Mouse (Mus musculus): ENCODE results near the gene Ephb1. TPM values are rescaled to one million over a fixed set of nuclear protein-coding genes. Genes with fewer than 3 reads are reported as not detected.

Gene Ephb1
- polyA plus RNA-seq, 1 experiment: not detected

DNA sequence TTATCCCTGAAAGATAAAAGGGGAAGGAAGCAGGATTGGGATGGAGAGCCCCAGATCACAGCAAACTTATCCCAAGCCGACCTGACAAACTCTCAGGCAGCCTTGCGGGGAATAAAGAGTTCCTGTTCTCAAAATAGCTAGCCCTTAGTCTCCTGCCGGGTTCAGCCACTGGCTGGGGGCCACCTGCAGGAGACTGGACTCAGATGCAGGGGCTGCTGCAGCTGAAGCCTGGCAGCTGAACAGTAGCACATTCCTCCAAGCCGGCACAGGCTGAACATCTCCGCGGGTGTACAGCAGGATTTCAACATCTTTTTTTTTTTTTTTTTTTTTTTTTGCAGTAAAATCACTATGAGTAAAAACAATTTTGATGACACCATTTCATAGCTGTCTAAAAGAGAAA lies 382.7 kb downstream of the Ephb1 start:
- no peak for TF ChIP-seq CTCF (IDR thresholded peaks at IDR 0.05; ENCODE audit: low read depth, low read length)
- TF ChIP-seq POLR2A (IDR thresholded peaks at IDR 0.05; ENCODE audit: borderline replicate concordance, low read depth, low read length): no peak

DNA sequence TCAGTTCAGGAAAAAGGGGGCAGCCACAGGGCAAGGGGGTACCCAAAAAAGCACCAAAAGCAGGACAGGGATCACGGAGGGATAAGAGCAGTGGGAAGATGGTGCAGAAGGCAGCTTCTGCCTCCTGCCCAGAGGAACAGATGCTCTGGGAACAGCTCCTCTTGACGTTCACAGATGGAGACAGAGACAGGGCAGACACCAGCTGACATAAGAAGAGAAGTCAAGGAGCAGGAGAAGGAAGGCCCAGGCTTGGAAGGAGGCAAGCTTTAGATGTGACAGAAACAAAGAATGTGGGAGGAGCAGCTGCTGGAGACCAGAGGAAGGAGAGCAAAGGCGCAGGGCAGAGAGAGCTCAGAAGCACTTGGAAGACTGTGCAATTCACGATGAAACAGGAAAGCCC lies 398.3 kb downstream of the Ephb1 start:
- Histone ChIP-seq H3K4me1 (ENCODE audit: control insufficient read depth, insufficient read depth, low read length) (no peaks in the 10 kb centered on the region), H3K27ac (ENCODE audit: insufficient read depth, low read depth, low read length) (no peak overlapping the region), H3K4me3 (ENCODE audit: insufficient read depth, low read length) (no peak overlapping the region)
- TF ChIP-seq POLR2A (IDR thresholded peaks at IDR 0.05; ENCODE audit: borderline replicate concordance, low read depth, low read length): no peak
- TF ChIP-seq CTCF (IDR thresholded peaks at IDR 0.05; ENCODE audit: low read depth, low read length): no peak

More for the DNA sequence above, 382.7 kb downstream of the Ephb1 start:
- Histone ChIP-seq H3K4me1 (ENCODE audit: control insufficient read depth, insufficient read depth, low read length) (no peaks in the 10 kb centered on the region), H3K4me3 (ENCODE audit: insufficient read depth, low read length) (no peak overlapping the region), H3K27ac (ENCODE audit: insufficient read depth, low read depth, low read length) (no peak overlapping the region)

DNA sequence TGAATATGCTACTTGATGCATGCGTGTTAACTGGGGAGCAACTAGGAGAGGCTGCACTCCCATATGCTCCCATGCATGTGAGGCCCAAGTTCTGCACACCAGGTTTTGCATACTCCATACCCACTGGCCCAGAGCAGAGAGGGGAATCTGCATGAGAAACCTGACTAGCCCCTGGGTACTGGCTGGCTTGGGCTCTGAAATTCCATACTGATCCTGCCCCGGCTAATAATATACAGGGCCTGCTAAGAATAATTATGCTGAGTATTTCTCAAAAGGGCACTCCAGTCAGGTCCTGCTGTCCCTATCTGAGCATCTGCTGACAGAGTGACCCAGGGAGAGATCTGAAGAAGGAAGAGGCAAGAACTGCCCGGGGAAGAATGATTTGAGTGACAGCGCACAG lies 400.0 kb downstream of the Ephb1 start:
- no peak overlapping the region for H3K27ac ChIP-seq (ENCODE audit: insufficient read depth, low read depth, low read length)
- H3K4me3 ChIP-seq (ENCODE audit: insufficient read depth, low read length): no peak overlapping the region
- H3K4me1 ChIP-seq (ENCODE audit: control insufficient read depth, insufficient read depth, low read length): no peaks in the 10 kb centered on the region
- TF ChIP-seq POLR2A (IDR thresholded peaks at IDR 0.05; ENCODE audit: borderline replicate concordance, low read depth, low read length) (no peak), CTCF (IDR thresholded peaks at IDR 0.05; ENCODE audit: low read depth, low read length) (no peak)

DNA sequence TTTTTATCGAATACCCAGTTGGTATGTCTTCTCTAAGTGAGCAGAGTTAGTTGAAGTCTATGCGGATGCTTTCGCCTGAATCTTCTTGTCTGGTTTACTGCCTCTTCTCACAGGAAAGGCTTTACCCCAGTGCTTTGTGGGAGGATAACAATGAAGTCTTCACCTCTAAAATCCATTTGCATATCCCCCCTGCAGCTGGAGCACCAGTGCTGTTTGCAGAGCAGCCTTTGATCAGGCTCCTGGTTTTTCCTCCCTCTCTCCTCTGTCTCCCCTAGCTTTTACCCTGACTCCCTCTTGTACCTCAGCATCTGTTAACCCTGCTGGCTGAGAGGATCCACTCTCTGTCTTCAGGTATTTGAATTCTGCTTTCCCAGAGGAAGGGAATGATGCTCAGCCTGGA lies 404.4 kb downstream of the Ephb1 start:
- no peak overlapping the region for H3K4me3 ChIP-seq (ENCODE audit: insufficient read depth, low read length)
- H3K4me1 ChIP-seq (ENCODE audit: control insufficient read depth, insufficient read depth, low read length): no peaks in the 10 kb centered on the region
- TF ChIP-seq POLR2A (IDR thresholded peaks at IDR 0.05; ENCODE audit: borderline replicate concordance, low read depth, low read length) (no peak), CTCF (IDR thresholded peaks at IDR 0.05; ENCODE audit: low read depth, low read length) (no peak)
- no peak overlapping the region for H3K27ac ChIP-seq (ENCODE audit: insufficient read depth, low read depth, low read length)

DNA sequence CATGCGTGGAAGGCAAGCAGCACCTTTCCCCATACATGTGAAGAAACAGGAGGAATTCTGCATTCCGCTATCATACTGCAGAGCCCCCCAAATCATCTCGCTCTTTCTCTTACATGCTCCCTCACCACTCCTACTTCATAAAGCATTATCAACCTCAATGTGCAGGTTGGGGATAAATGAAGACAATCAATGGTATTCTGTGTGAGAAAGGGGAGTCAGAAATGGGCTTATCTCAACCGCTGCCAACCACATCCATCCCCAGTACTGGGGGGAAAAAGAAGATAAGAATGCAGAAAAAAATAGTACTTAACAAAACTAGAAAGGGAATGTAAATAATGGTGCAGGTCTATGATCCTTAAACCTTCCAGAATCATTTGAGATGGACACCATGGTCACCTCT lies 408.7 kb downstream of the Ephb1 start:
- no peaks in the 10 kb centered on the region for H3K4me1 ChIP-seq (ENCODE audit: control insufficient read depth, insufficient read depth, low read length)

DNA sequence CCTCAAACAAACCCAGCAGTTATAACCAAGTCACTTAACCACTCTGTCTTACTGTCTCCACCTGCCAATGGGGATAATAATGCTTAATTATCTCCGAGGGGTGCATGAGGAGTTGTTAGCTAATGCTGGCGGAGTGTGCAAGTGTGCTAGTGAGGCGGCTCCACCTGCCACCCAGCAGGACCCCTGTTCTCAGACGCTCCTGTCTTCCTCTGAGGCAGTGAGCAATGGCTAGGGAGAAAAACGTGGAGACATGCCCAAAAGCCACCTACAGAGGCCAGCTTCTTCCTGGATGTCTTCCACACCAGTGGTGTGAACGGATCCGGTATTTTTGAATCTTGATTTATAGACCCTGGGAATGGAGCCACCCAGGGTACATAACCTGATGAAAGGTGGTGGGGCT lies 409.2 kb downstream of the Ephb1 start:
- no peaks in the 10 kb centered on the region for H3K4me1 ChIP-seq (ENCODE audit: control insufficient read depth, insufficient read depth, low read length)
- H3K4me3 ChIP-seq (ENCODE audit: insufficient read depth, low read length): no peak overlapping the region
- H3K27ac ChIP-seq (ENCODE audit: insufficient read depth, low read depth, low read length): no peak overlapping the region
- TF ChIP-seq POLR2A (IDR thresholded peaks at IDR 0.05; ENCODE audit: borderline replicate concordance, low read depth, low read length): no peak
- TF ChIP-seq CTCF (IDR thresholded peaks at IDR 0.05; ENCODE audit: low read depth, low read length): no peak

More for the DNA sequence above, 408.7 kb downstream of the Ephb1 start:
- no peak overlapping the region for H3K4me3 ChIP-seq (ENCODE audit: insufficient read depth, low read length)
- H3K27ac ChIP-seq (ENCODE audit: insufficient read depth, low read depth, low read length): no peak overlapping the region
- TF ChIP-seq POLR2A (IDR thresholded peaks at IDR 0.05; ENCODE audit: borderline replicate concordance, low read depth, low read length) (no peak), CTCF (IDR thresholded peaks at IDR 0.05; ENCODE audit: low read depth, low read length) (no peak)

DNA sequence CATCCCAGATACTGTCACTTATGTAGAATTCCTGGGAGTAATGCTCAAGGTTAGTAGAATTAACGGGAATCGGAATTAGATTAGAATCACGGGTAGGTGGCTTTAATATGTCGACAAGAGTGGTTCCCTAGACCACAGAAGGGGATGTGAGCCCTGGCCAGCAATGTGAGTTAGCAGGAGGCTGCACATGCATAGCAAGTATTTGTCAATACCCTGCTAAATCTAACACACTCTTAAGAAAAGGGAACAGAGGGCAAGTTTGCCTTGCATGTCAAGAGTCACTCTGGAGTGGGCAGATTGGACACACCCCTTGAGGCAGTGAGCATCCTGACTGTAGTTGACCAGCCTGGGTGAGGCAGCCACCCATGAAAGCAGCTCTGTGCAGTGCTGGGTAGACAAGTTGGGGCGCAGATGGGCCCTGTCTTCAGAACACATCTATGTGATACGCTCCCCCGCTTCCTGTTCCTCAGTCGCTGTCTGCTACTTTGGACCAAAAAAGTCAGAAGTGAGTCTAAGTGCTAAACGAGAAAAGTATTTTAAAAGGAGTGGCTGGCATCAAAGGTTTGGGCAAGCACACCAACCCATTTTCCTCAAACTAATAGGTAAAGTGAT lies 412.3 kb downstream of the Ephb1 start:
- no peak overlapping the region for H3K27ac ChIP-seq (ENCODE audit: insufficient read depth, low read depth, low read length)
- H3K4me1 ChIP-seq (ENCODE audit: control insufficient read depth, insufficient read depth, low read length): no peaks in the 10 kb centered on the region
- no peak overlapping the region for H3K4me3 ChIP-seq (ENCODE audit: insufficient read depth, low read length)
- no peak for TF ChIP-seq CTCF (IDR thresholded peaks at IDR 0.05; ENCODE audit: low read depth, low read length)
- TF ChIP-seq POLR2A (IDR thresholded peaks at IDR 0.05; ENCODE audit: borderline replicate concordance, low read depth, low read length): no peak

DNA sequence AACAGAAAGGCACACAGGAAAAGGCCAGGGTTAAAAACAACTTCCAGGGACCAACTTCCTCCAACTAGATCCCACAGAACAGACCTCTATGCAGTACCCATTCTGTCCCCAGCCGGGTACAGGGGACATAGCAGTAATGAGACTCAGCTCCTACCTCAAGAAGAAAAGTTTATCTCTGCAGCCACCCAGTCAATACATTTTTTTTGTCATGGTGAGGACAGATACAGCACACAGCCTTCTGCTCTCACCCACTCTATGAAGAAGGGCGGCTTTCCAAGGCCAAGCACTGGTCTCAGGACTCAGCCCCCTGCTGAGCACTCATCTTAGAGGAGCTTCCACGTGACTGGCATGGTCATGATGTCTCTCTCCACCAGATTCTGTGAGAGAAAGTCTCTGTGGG lies 414.3 kb downstream of the Ephb1 start:
- Histone ChIP-seq H3K27ac (ENCODE audit: insufficient read depth, low read depth, low read length) (no peak overlapping the region), H3K4me3 (ENCODE audit: insufficient read depth, low read length) (no peak overlapping the region), H3K4me1 (ENCODE audit: control insufficient read depth, insufficient read depth, low read length) (no peaks in the 10 kb centered on the region)
- no peak for TF ChIP-seq POLR2A (IDR thresholded peaks at IDR 0.05; ENCODE audit: borderline replicate concordance, low read depth, low read length)
- TF ChIP-seq CTCF (IDR thresholded peaks at IDR 0.05; ENCODE audit: low read depth, low read length): no peak

DNA sequence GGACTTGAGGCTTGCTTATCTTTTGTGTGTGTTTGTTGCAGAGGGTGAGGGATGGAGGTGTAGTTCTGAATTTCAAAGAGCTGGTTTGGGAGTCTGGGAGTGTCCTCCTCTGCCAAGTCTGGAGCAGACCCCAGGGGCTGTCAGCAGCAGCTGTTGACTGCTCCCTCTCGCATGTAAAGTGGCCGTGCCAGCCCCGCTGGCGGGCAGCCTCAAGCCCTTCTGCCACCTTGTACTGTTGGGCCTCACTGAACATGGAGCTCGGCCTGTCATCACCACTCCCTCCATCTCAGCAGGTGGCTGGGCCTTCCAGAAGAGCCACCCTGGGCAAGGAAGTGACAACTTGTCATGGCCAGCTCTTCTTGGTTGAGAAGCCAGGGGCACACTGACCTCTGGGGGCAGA lies 415.5 kb downstream of the Ephb1 start:
- no peak overlapping the region for H3K27ac ChIP-seq (ENCODE audit: insufficient read depth, low read depth, low read length)
- H3K4me3 ChIP-seq (ENCODE audit: insufficient read depth, low read length): no peak overlapping the region
- no peaks in the 10 kb centered on the region for H3K4me1 ChIP-seq (ENCODE audit: control insufficient read depth, insufficient read depth, low read length)
- no peak for TF ChIP-seq CTCF (IDR thresholded peaks at IDR 0.05; ENCODE audit: low read depth, low read length)
- TF ChIP-seq POLR2A (IDR thresholded peaks at IDR 0.05; ENCODE audit: borderline replicate concordance, low read depth, low read length): no peak

DNA sequence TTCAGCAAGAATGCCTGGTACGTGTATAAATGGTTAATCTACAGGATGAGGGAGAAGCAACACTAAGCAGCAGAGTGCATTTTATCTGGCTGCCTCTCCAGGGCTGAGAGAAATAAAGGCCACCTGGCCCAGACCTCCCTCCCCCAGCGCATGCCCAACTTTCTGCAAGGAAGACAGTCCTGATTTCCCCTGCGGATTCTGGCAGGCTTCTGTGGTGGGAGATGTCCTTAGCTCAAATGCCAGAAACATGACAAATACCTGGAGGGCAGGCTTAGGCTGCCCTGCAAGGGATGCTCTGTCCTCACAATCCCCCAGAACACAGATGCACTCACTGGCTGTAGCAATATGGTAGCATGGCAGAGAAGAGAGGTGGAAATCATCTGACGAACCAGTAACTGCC lies 416.4 kb downstream of the Ephb1 start:
- Histone ChIP-seq H3K4me3 (ENCODE audit: insufficient read depth, low read length) (no peak overlapping the region), H3K4me1 (ENCODE audit: control insufficient read depth, insufficient read depth, low read length) (no peaks in the 10 kb centered on the region), H3K27ac (ENCODE audit: insufficient read depth, low read depth, low read length) (no peak overlapping the region)
- TF ChIP-seq POLR2A (IDR thresholded peaks at IDR 0.05; ENCODE audit: borderline replicate concordance, low read depth, low read length) (no peak), CTCF (IDR thresholded peaks at IDR 0.05; ENCODE audit: low read depth, low read length) (no peak)

DNA sequence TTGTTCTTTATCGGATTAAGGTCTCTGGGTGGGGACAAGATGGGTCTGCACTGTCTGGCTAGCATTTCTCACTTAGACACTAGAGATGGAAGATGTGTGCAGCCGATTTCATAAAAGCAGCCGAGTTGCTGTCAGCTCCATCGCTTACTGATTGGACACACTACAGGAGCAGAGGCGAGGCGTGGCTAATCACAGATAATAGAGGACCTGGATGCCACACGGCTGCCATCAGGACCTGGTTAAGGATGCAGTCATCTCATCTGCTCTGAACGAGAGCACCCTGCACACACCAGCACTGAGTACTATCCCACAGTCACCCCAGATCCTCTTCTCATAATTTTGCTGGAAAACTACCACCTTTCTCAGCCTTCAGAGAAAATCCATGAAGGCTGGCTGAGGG lies 419.6 kb downstream of the Ephb1 start:
- H3K27ac ChIP-seq (ENCODE audit: insufficient read depth, low read depth, low read length): no peak overlapping the region
- H3K4me1 ChIP-seq (ENCODE audit: control insufficient read depth, insufficient read depth, low read length): no peaks in the 10 kb centered on the region
- no peak overlapping the region for H3K4me3 ChIP-seq (ENCODE audit: insufficient read depth, low read length)
- TF ChIP-seq POLR2A (IDR thresholded peaks at IDR 0.05; ENCODE audit: borderline replicate concordance, low read depth, low read length): no peak
- TF ChIP-seq CTCF (IDR thresholded peaks at IDR 0.05; ENCODE audit: low read depth, low read length): no peak

All from bone marrow macrophage, adult 2 months (primary cell).